Mouse (Mus musculus) stomach, embryonic 15.5 days (tissue): Measurements from ENCODE around the gene Ndufs7. TPM values are rescaled to one million over a fixed set of nuclear protein-coding genes. Genes with fewer than 3 reads are reported as not detected.

Experiments
- microRNA-seq: library from miRNA; unstranded; fragments of <30 nt; microRNA quantifications from one replicate; pipeline ENCODE4, GENCODE M21; 2016
- polyA plus RNA-seq: library from polyadenylated mRNA; unstranded; fragments of >200 nt; fragmentation: Nextera tagmentation; extraction: Ambion mirVana; gene quantifications from 2 replicates; pipeline ENCODE4 v1.2.1, GENCODE M21; 2015

Gene Ndufs7
- polyA plus RNA-seq, 1 experiment from 2014 or later = 326 TPM

Small RNA genes within 50 kb of the gene (microRNA-seq; reads per million reads assigned to microRNA genes)
- 1.7 reads per million for gene Mir6911

Other genes with a start within 250 kb of the Ndufs7 start
- 9.1 and 10.0 TPM in 2 replicates for gene Arhgap45, start 232.5 kb upstream of the Ndufs7 start, polyA plus RNA-seq
- gene Polr2e, start 209.3 kb upstream of the Ndufs7 start, polyA plus RNA-seq = 188 and 199 TPM in 2 replicates
- gene Gpx4, start 202.0 kb upstream of the Ndufs7 start, polyA plus RNA-seq = 500 and 567 TPM in 2 replicates
- 14.8 and 15.9 TPM in 2 replicates for gene Sbno2, start 143.6 kb upstream of the Ndufs7 start, polyA plus RNA-seq
- 16.9 and 19.2 TPM in 2 replicates for gene Stk11, start 133.3 kb upstream of the Ndufs7 start, polyA plus RNA-seq
- 544 and 602 TPM in 2 replicates for gene Atp5d, start 110.5 kb upstream of the Ndufs7 start, polyA plus RNA-seq
- gene Cbarp, start 108.3 kb upstream of the Ndufs7 start, polyA plus RNA-seq = 5.1 and 6.7 TPM in 2 replicates
- 16.0 and 19.8 TPM in 2 replicates for gene Midn, start 100.8 kb upstream of the Ndufs7 start, polyA plus RNA-seq
- 90.3 and 103 TPM in 2 replicates for gene Cirbp, start 83.1 kb upstream of the Ndufs7 start, polyA plus RNA-seq
- gene 1600002K03Rik, start 76.2 kb upstream of the Ndufs7 start, polyA plus RNA-seq = 17.5 and 19.7 TPM in 2 replicates
- gene Efna2, start 69.6 kb upstream of the Ndufs7 start, polyA plus RNA-seq = 15.7 TPM in 2 replicates
- 58.6 and 66.5 TPM in 2 replicates for gene Mum1, start 22.7 kb upstream of the Ndufs7 start, polyA plus RNA-seq
- gene Gamt, start 11.9 kb downstream of the Ndufs7 start, polyA plus RNA-seq = 111 and 148 TPM in 2 replicates
- 62.4 and 66.4 TPM in 2 replicates for gene Dazap1, start 12.4 kb downstream of the Ndufs7 start, polyA plus RNA-seq
- gene Rps15, start 43.3 kb downstream of the Ndufs7 start, polyA plus RNA-seq = 904 and 948 TPM in 2 replicates
- 5.0 and 5.2 TPM in 2 replicates for gene Apc2, start 46.9 kb downstream of the Ndufs7 start, polyA plus RNA-seq
- gene 2310011J03Rik, start 71.4 kb downstream of the Ndufs7 start, polyA plus RNA-seq = 40.5 and 46.4 TPM in 2 replicates
- 4.8 and 5.4 TPM in 2 replicates for gene Pcsk4, start 80.4 kb downstream of the Ndufs7 start, polyA plus RNA-seq
- 44.5 and 51.2 TPM in 2 replicates for gene Reep6, start 80.8 kb downstream of the Ndufs7 start, polyA plus RNA-seq
- gene Adamtsl5, start 99.3 kb downstream of the Ndufs7 start, polyA plus RNA-seq = 13.7 and 17.0 TPM in 2 replicates
- 0.30 and 0.67 TPM in 2 replicates for gene Plk5, start 107.3 kb downstream of the Ndufs7 start, polyA plus RNA-seq
- gene Mex3d, start 138.5 kb downstream of the Ndufs7 start, polyA plus RNA-seq = 7.8 and 8.7 TPM in 2 replicates
- 204 and 216 TPM in 2 replicates for gene Mbd3, start 150.4 kb downstream of the Ndufs7 start, polyA plus RNA-seq
- gene Uqcr11, start 157.7 kb downstream of the Ndufs7 start, polyA plus RNA-seq = 724 and 753 TPM in 2 replicates
- 88.9 and 100 TPM in 2 replicates for gene Tcf3, start 184.5 kb downstream of the Ndufs7 start, polyA plus RNA-seq
- 0.18 and 0.21 TPM in 2 replicates for gene Onecut3, start 245.7 kb downstream of the Ndufs7 start, polyA plus RNA-seq